Mouse (Mus musculus) midbrain, embryonic 10.5 days (tissue): ENCODE results near the gene Ylpm1. TPM values are rescaled to one million over a fixed set of nuclear protein-coding genes. Genes with fewer than 3 reads are reported as not detected.
A peak's percentile ranks its signal among the peaks of the same experiment; 100 is the strongest.

Experiments used
- DNase-seq: peaks from one replicate; pipeline ENCODE4 v3.0.0-alpha.2; 2017; ENCODE audit warnings: low spot score
- H3K27ac ChIP-seq: fragments of 300-500 bp; sonication (generic); replicated peaks from 2 replicates; pipeline ENCODE4 v1.5.1; 2016; ENCODE audit warnings: mild to moderate bottlenecking
- H3K27me3 ChIP-seq: fragments of 300-500 bp; sonication (generic); 2 replicates; pipeline ENCODE4 v1.6.1; 2016; ENCODE audit warnings: low read depth, mild to moderate bottlenecking; ENCODE audit not compliant: poor library complexity, severe bottlenecking
- H3K36me3 ChIP-seq: fragments of 300-500 bp; sonication (generic); 2 replicates; pipeline ENCODE4 v1.6.1; 2016; ENCODE audit warnings: mild to moderate bottlenecking, moderate library complexity
- H3K4me1 ChIP-seq: fragments of 300-500 bp; sonication (generic); 2 replicates; pipeline ENCODE4 v1.6.1; 2016
- H3K4me3 ChIP-seq: fragments of 300-500 bp; sonication (generic); 2 replicates; pipeline ENCODE4 v1.5.1; 2016; ENCODE audit warnings: mild to moderate bottlenecking, moderate library complexity
- H3K9me3 ChIP-seq: fragments of 300-500 bp; sonication (generic); replicated peaks from 2 replicates; pipeline ENCODE4 v1.6.1; 2016; ENCODE audit warnings: mild to moderate bottlenecking
- WGBS: fragments of 180-500 bp; shearing (Covaris S2); methylation state at CpG from one replicate; pipeline ENCODE4 v1.1.7; 2016; 5-methylcytosine and 5-hydroxymethylcytosine counted together
- polyA plus RNA-seq: library from polyadenylated mRNA; unstranded; fragments of >200 nt; fragmentation: Nextera tagmentation; extraction: Ambion mirVana; gene quantifications from 2 replicates; pipeline ENCODE4 v1.2.1, GENCODE M21; 2016

The Ylpm1 gene
- polyA plus RNA-seq, 1 experiment from 2014 or later: 30.9 TPM

- Histone ChIP-seq H3K27me3 (no peaks in the 10 kb centered on the region), H3K36me3 (peaks cover 86% of the 10 kb centered on the region), H3K4me3 (no peak overlapping the region), H3K4me1 (no peaks in the 10 kb centered on the region), H3K27ac (no peak overlapping the region), H3K9me3 (peaks cover 12% of the 10 kb centered on the region; the same call in 1 of the 2 replicates)
- DNase-seq: no peak
- 93% methylated on average over 2 of the region's 2 CpGs for WGBS
Observed at GRCm38 (mm10) chr12:85032710-85033109, 36.6 kb downstream of the Ylpm1 start.

DNA sequence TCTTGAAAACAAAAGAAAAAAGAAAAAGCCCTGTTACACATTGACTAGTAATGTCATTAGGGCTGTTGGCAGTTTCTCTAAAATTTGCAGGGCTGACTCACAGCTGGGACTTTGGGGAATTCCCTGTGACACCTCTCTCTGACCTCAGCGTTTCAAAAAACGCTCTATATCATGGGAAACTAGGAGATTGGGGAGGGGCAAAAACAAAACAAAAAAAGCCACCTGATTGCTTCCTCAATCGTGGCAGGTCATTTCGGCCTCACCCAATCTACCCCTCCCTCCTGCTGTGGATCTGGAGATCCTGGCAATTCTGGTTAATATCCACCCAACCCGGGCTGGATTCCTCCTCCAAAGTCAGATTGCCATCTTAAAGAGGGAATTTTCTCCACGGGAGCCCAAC is 55.1 kb downstream of the Ylpm1 start:
- Histone ChIP-seq H3K4me3 (no peak overlapping the region), H3K9me3 (no peaks in the 10 kb centered on the region), H3K27me3 (no peaks in the 10 kb centered on the region), H3K27ac (no peak overlapping the region), H3K36me3 (peaks cover 96% of the 10 kb centered on the region), H3K4me1 (no peaks in the 10 kb centered on the region)
- DNase-seq: no peak
- WGBS: 87% methylated on average over 6 of the region's 6 CpGs

- no peak for DNase-seq
Observed at GRCm38 (mm10) chr12:85071043-85071442, 74.9 kb downstream of the Ylpm1 start.

GRCm38 (mm10) chr12:85077100-85077499 is 81.0 kb downstream of the Ylpm1 start:
- H3K36me3 ChIP-seq: peaks cover 50% of the 10 kb centered on the region
- WGBS: 94% methylated on average over 3 of the region's 3 CpGs
- H3K9me3 ChIP-seq: no peaks in the 10 kb centered on the region
- H3K27me3 ChIP-seq: no peaks in the 10 kb centered on the region
- H3K27ac ChIP-seq: no peak overlapping the region
- no peak for DNase-seq
- no peak overlapping the region for H3K4me3 ChIP-seq
- no peaks in the 10 kb centered on the region for H3K4me1 ChIP-seq

More at GRCm38 (mm10) chr12:85071043-85071442, 74.9 kb downstream of the Ylpm1 start:
- Histone ChIP-seq H3K4me1 (no peaks in the 10 kb centered on the region), H3K9me3 (no peaks in the 10 kb centered on the region), H3K36me3 (peaks cover 87% of the 10 kb centered on the region), H3K27ac (no peak overlapping the region), H3K27me3 (no peaks in the 10 kb centered on the region), H3K4me3 (no peak overlapping the region)

GRCm38 (mm10) chr12:85084257-85084656 is 88.1 kb downstream of the Ylpm1 start:
- no peak for DNase-seq
- Histone ChIP-seq H3K36me3 (peaks cover 39% of the 10 kb centered on the region), H3K4me1 (no peaks in the 10 kb centered on the region), H3K27ac (no peak overlapping the region), H3K27me3 (no peaks in the 10 kb centered on the region), H3K9me3 (peaks cover 5% of the 10 kb centered on the region; the same call in 1 of the 2 replicates), H3K4me3 (no peak overlapping the region)
- WGBS: 87% methylated on average over 2 of the region's 2 CpGs

DNA sequence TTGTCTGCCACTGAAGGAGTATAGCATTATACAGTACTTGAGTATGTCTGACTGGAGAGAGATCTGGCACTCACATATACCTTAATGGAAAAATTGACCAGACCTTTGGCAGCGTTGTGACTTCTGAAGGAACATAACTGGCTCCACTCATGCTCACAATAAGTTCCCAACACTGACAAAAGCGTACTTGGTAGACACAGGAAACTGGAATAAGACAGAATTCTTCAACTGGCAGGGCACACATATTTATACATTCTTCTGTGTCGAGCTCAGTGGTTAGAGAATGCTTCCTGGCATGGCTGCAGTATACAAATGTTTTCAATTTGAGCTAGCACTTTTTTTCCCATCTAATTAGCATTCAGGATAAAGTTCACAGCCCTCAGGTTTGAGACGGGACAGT is 88.8 kb downstream of the Ylpm1 start:
- no peaks in the 10 kb centered on the region for H3K4me1 ChIP-seq
- peaks cover 45% of the 10 kb centered on the region for H3K36me3 ChIP-seq
- DNase-seq: no peak
- H3K27me3 ChIP-seq: no peaks in the 10 kb centered on the region
- WGBS: 87% methylated on average over 4 of the region's 4 CpGs
- peaks cover 5% of the 10 kb centered on the region; the same call in 1 of the 2 replicates for H3K9me3 ChIP-seq
- H3K27ac ChIP-seq: no peak overlapping the region
- no peak overlapping the region for H3K4me3 ChIP-seq

DNA sequence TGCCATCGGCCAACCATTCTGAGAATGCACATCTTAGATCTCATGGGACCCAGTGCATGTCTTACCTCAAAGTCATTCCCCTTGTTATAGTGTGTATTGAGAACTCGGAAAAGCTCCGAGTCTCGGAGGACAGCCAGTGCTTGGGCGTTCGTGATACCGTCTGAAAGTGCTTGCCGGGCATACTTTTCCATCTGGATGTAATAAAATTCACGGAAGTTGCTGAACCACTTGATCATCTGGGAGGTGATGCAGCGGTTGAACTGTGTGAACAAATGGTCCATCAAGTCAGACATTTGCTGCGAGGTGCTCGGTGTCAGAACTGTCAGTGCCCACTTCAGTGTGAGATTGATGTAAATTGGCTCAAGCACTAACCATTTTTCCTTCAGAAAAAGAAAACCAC is 91.7 kb downstream of the Ylpm1 start:
- DNase-seq: no peak

GRCm38 (mm10) chr12:85091190-85091589 is 95.1 kb downstream of the Ylpm1 start:
- no peak for DNase-seq
- Histone ChIP-seq H3K36me3 (peaks cover 37% of the 10 kb centered on the region), H3K27me3 (no peaks in the 10 kb centered on the region), H3K27ac (no peak overlapping the region), H3K4me1 (peaks cover 8% of the 10 kb centered on the region), H3K4me3 (no peak overlapping the region), H3K9me3 (peaks cover 5% of the 10 kb centered on the region; the same call in 1 of the 2 replicates)
- WGBS: 83% methylated on average over 3 of the region's 3 CpGs

More for the DNA sequence above, 91.7 kb downstream of the Ylpm1 start:
- 97% methylated on average over 12 of the region's 12 CpGs for WGBS
- H3K36me3 ChIP-seq: peaks cover 42% of the 10 kb centered on the region
- H3K4me3 ChIP-seq: no peak overlapping the region
- H3K27me3 ChIP-seq: no peaks in the 10 kb centered on the region
- H3K27ac ChIP-seq: no peak overlapping the region
- no peaks in the 10 kb centered on the region for H3K4me1 ChIP-seq
- peaks cover 5% of the 10 kb centered on the region; the same call in 1 of the 2 replicates for H3K9me3 ChIP-seq

DNA sequence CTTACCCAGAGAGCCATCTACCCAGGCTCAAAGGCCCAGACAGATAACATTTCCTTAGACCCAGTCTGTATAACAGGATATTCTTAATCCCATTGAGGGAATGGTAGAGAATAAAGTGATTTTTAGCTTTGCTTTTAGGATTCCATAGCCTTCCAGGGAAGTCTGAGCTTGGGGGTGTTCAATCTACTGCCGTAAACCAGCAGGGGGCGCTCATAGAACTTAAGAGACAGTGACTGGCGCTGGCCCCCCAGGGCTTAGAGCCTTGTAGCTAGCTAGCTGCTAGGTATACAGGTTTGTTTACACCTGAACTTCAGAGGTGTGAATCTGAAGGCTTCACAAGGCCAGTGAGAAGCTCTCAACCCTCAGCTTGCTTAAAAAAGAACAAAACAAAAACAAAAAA is 96.1 kb downstream of the Ylpm1 start:
- WGBS: 9% methylated on average over 3 of the region's 3 CpGs
- Histone ChIP-seq H3K4me1 (peaks cover 8% of the 10 kb centered on the region), H3K27me3 (no peaks in the 10 kb centered on the region), H3K9me3 (peaks cover 5% of the 10 kb centered on the region; the same call in 1 of the 2 replicates), H3K4me3 (no peak overlapping the region), H3K36me3 (peaks cover 27% of the 10 kb centered on the region), H3K27ac (no peak overlapping the region)
- DNase-seq: peak; percentile 54

- Histone ChIP-seq H3K27me3 (no peaks in the 10 kb centered on the region), H3K4me3 (no peak overlapping the region), H3K27ac (no peak overlapping the region), H3K4me1 (peaks cover 8% of the 10 kb centered on the region), H3K9me3 (peaks cover 1% of the 10 kb centered on the region; the same call in 1 of the 2 replicates), H3K36me3 (peaks cover 9% of the 10 kb centered on the region)
- 44% methylated on average over 14 of the region's 14 CpGs for WGBS
- DNase-seq: peak; percentile 33
Observed at GRCm38 (mm10) chr12:85094010-85094409, 97.9 kb downstream of the Ylpm1 start.

- Histone ChIP-seq H3K9me3 (no peaks in the 10 kb centered on the region), H3K27ac (no peak overlapping the region), H3K4me1 (peaks cover 8% of the 10 kb centered on the region), H3K36me3 (peaks cover 2% of the 10 kb centered on the region), H3K4me3 (no peak overlapping the region), H3K27me3 (no peaks in the 10 kb centered on the region)
- DNase-seq: no peak
- 88% methylated on average over 10 of the region's 10 CpGs for WGBS
Observed at GRCm38 (mm10) chr12:85094706-85095105, 98.6 kb downstream of the Ylpm1 start.

- Histone ChIP-seq H3K27me3 (no peaks in the 10 kb centered on the region), H3K9me3 (no peaks in the 10 kb centered on the region), H3K36me3 (no peaks in the 10 kb centered on the region), H3K27ac (no peak overlapping the region), H3K4me3 (no peak overlapping the region), H3K4me1 (peaks cover 8% of the 10 kb centered on the region)
- DNase-seq: no peak
- WGBS: 86% methylated on average over 11 of the region's 11 CpGs
Observed at GRCm38 (mm10) chr12:85095146-85095545, 99.0 kb downstream of the Ylpm1 start.

DNA sequence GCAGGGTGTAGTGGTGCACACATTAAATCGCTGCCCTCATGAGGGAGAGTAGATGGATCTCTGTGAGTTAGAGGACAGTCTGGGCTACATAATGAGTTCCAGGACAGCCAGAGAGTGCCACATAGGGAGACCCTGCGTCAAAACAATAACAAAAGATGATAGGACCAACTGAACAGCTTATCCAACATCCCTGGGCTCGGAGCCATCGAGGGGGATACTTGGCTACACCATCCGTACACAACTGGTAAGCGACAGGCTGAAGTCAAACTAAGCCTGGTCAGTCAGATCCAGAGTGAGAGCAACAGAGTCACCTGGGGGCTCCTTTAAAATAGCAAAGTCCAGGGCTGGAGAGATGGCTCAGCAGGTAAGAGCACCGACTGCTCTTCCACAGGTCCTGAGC is 99.7 kb downstream of the Ylpm1 start:
- Histone ChIP-seq H3K27ac (no peak overlapping the region), H3K4me3 (no peak overlapping the region), H3K27me3 (no peaks in the 10 kb centered on the region), H3K9me3 (no peaks in the 10 kb centered on the region), H3K4me1 (peaks cover 11% of the 10 kb centered on the region), H3K36me3 (no peaks in the 10 kb centered on the region)
- 83% methylated on average over 7 of the region's 7 CpGs for WGBS
- no peak for DNase-seq

DNA sequence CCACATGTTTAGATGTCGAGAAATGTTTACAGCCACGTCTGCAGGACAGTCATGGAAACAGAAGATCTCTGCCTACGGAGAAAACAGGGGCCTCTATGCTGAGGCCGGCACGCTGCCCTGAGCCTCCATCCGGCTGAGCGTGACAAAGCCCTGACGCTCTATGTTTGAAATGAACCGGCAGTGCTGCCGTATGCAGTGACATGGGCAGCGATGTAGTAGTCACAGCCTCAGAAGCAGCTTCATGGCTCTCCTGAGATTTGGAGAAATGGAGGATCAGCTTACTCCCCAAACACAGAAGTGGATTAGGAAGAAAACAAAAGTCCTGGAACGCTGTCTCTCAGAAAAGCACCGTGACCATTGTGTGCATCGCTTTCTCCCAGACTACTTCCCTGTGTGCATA is 104.9 kb downstream of the Ylpm1 start:
- Histone ChIP-seq H3K36me3 (no peaks in the 10 kb centered on the region), H3K4me3 (peak overlapping the region; percentile 7; the same call in 1 of the 2 replicates), H3K9me3 (no peaks in the 10 kb centered on the region), H3K27me3 (no peaks in the 10 kb centered on the region), H3K27ac (peak overlapping the region; percentile 57; the same call in 1 of the 2 replicates), H3K4me1 (peaks cover 14% of the 10 kb centered on the region)
- peak; percentile 33 for DNase-seq
- WGBS: 47% methylated on average over 14 of the region's 14 CpGs
